ENCODE assay signal across 8 mouse cellular contexts in the genomic region with DNA sequence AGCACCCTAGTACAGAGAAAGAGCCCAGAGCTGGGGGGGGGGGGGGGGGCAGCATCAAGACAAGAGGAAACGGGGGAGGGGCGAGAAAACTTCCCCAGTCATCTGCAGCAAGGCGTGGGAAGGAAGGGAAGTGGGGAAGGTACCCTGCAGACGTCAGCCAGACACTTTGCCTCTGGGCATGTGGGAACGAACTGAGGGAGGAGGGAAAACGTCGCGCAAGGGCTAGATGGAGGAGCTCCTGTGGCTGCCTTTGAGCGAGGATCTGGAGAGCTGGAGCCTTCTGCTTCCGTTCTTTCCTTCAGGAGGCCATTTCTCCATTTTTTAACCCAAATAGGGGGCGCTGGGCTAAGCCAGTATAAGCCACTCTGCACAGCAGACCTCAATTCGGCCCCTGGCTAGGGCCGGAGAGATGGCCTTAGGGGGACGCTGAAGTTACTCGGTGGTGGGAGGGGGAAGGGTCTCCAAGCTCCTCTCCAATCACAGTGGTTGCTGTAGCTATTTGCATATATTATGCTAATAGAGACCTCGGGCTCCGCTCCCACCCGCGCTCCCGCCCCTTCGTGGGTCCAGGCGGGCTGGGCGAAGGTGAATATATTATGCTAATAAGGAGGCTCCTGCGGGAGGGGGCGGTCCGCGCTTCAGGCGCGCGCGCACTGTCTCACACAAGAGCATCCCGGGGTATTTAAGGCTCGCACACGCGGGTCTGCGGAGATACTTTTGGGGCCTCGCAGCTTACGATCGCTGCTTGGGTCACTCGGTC. TPM values are rescaled to one million over a fixed set of nuclear protein-coding genes. Genes with fewer than 3 reads are reported as not detected.
A peak's percentile ranks its signal among the peaks of the same experiment; 100 is the strongest.
DNase-seq lines count a peak whose midpoint lies in the region; ATAC-seq and TF ChIP-seq lines count a peak whose summit lies in the region.

No protein-coding gene starts in this region.

- ATAC-seq in embryonic facial prominence, embryonic 11.5 days (replicated peaks; ENCODE audit: insufficient number of reproducible peaks, low FRiP score, low TSS enrichment, low read depth), result peak; percentile 95
- ATAC-seq in megakaryocyte-erythroid progenitor cell, adult 5-6 weeks (replicated peaks; ENCODE audit: low FRiP score, low TSS enrichment, poor library complexity, severe bottlenecking), result peak; percentile 85

- intact Hi-C loops in heart, adult 2 months (cut with DNase I), result no loop called here
- intact Hi-C loops in left cerebral cortex, postnatal 36 days (cut with DNase I), result loop anchor here (5.0 to 10.0 kb wide), 2 partner anchors 87 to 204 kb away; no protein-coding TSS in a partner anchor

- TF ChIP-seq CTCF in heart, adult 2 months (IDR thresholded peaks at IDR 0.05), result no peak

- H3K4me3 ChIP-seq in embryonic facial prominence, embryonic 11.5 days (ENCODE audit: low read depth, low read length), result peak overlapping the region; percentile 47
- peak overlapping the region; percentile 51 for H3K4me3 ChIP-seq in heart, adult 2 months

- no peaks in the 10 kb centered on the region for H3K27me3 ChIP-seq in embryonic facial prominence, embryonic 11.5 days (ENCODE audit: control insufficient read depth, insufficient read depth, low read length)
- H3K27me3 ChIP-seq in heart, adult 2 months (ENCODE audit: control insufficient read depth, insufficient read depth, low read length), result no peaks in the 10 kb centered on the region

- peak; percentile 88 for DNase-seq in adrenal gland, postnatal 10 days
- peak; percentile 90 for DNase-seq in embryonic facial prominence, embryonic 11.5 days (ENCODE audit: low spot score)
- peak; percentile 74 to 79 for DNase-seq in heart, adult 2 months
- peak; percentile 68 for DNase-seq in kidney, adult 11 months
- peak; percentile 72 to 73 for DNase-seq in left cerebral cortex, postnatal 36 days (ENCODE audit: low spot score in 2 of 2)
- peak; percentile 69 for DNase-seq in right cerebral cortex, postnatal 4 days
- DNase-seq in yolk sac, embryonic 10.5 days (ENCODE audit: low spot score), result peak; percentile 85

- H3K79me2 ChIP-seq in heart, adult 2 months (replicated peaks; ENCODE audit: control insufficient read depth, insufficient read depth, low read length), result no peaks in the 10 kb centered on the region

- no peaks in the 10 kb centered on the region for H3K9me3 ChIP-seq in embryonic facial prominence, embryonic 11.5 days (replicated peaks; ENCODE audit: control insufficient read depth, low read length)

- no peak for TF ChIP-seq EP300 in heart, adult 2 months (IDR thresholded peaks at IDR 0.05; ENCODE audit: insufficient read depth, low read depth, low read length)

- no peaks in the 10 kb centered on the region for H3K4me1 ChIP-seq in embryonic facial prominence, embryonic 11.5 days (ENCODE audit: control insufficient read depth, insufficient read depth, low read length)
- H3K4me1 ChIP-seq in heart, adult 2 months (ENCODE audit: control insufficient read depth, insufficient read depth, low read length), result no peaks in the 10 kb centered on the region; the same call in 1 of the 2 replicates

- TF ChIP-seq POLR2A in heart, adult 2 months (IDR thresholded peaks at IDR 0.05; ENCODE audit: insufficient read depth, low read depth, low read length), result 0 out of 2 replicates have a peak, but pooled peaks have one; percentile 35

- H3K9ac ChIP-seq in embryonic facial prominence, embryonic 11.5 days (replicated peaks; ENCODE audit: low read length), result peak overlapping the region; percentile 46
- H3K9ac ChIP-seq in heart, adult 2 months (ENCODE audit: low read depth, low read length), result peak overlapping the region; percentile 64

- H3K27ac ChIP-seq in embryonic facial prominence, embryonic 11.5 days (replicated peaks; ENCODE audit: low read depth, low read length), result peak overlapping the region; percentile 69; the same call in 1 of the 2 replicates
- H3K27ac ChIP-seq in heart, adult 2 months, result peak overlapping the region; percentile 62

- WGBS in embryonic facial prominence, embryonic 11.5 days, result under 1% methylated on average over 39 of the region's 40 CpGs
- WGBS in heart, adult 2 months, result under 1% methylated on average over 40 of the region's 40 CpGs

- no peaks in the 10 kb centered on the region for H3K36me3 ChIP-seq in embryonic facial prominence, embryonic 11.5 days (replicated peaks; ENCODE audit: control insufficient read depth, insufficient read depth, low read depth, low read length)
- H3K36me3 ChIP-seq in heart, adult 2 months (ENCODE audit: control insufficient read depth, insufficient read depth, low read length), result no peaks in the 10 kb centered on the region

- H3K4me2 ChIP-seq in embryonic facial prominence, embryonic 11.5 days (ENCODE audit: low read depth, low read length), result peak overlapping the region; percentile 94

RNA-seq across cellular contexts. Expression of gene Col25a1, which starts 49.1 kb away (rescaled TPM):
- 1 to 10 TPM; 4.6 to 5.6 TPM for total RNA-seq in adrenal gland, postnatal 10 days (2021)
- polyA plus RNA-seq in embryonic facial prominence, embryonic 11.5 days (2014; fragmentation: Nextera tagmentation; extraction: Ambion mirVana), result 11.0 and 11.1 TPM in 2 replicates
- total RNA-seq in heart, adult 2 months (2021), result under 1 TPM; 0.21 to 0.39 TPM
- 0.10 and 0.15 TPM in 2 replicates for polyA plus RNA-seq in heart, adult 2 months (2012; rRNA removed)
- 10 to 100 TPM; 40.2 to 46.7 TPM for total RNA-seq in left cerebral cortex, postnatal 36 days (2021)
- total RNA-seq in megakaryocyte-erythroid progenitor cell, adult 5-6 weeks (2014; fragmentation: Nextera tagmentation), result 0.05 TPM in 1 of 2 replicates, not detected in the other
- not detected in 2 replicates for total RNA-seq in megakaryocyte-erythroid progenitor cell, adult 5-6 weeks (2017)

Comparison
In these comparisons a context has a peak if more than half of its experiments do, and no peak if none do; other contexts are left out.
1. Peak in every context shown above with its lines: DNase-seq, ATAC-seq, H3K4me3 ChIP-seq and H3K27ac ChIP-seq.
2. RNA of gene Col25a1, which starts 49.1 kb away (total RNA-seq): 40.2 to 46.7 TPM in left cerebral cortex, postnatal 36 days; 4.6 to 5.6 TPM in adrenal gland, postnatal 10 days, 0.21 to 0.39 TPM in heart, adult 2 months and 0.05 TPM in megakaryocyte-erythroid progenitor cell, adult 5-6 weeks; every median in the first group is over 4 times any median in the second.